Mouse (Mus musculus) testis, adult 2 months (tissue): ENCODE measurements at regions not wholly inside any gene's neighbourhood (a gene's known extent, or its start where the extent isn't known, plus 50 kb on each side); places are given as distances from the start of the nearest gene placed in this dataset.

Source experiments
- CTCF ChIP-seq: fragments of 200-500 bp; IDR thresholded peaks from 2 replicates; pipeline ENCODE4 v1.5.1; 2012; ENCODE audit warnings: low read depth, mild to moderate bottlenecking, inconsistent platforms, low read length, moderate library complexity; ENCODE audit not compliant: control insufficient read depth, insufficient read depth, insufficient replicate concordance
- POLR2A ChIP-seq: fragments of 200-500 bp; IDR thresholded peaks from 2 replicates; pipeline ENCODE4 v1.6.1; 2012; ENCODE audit warnings: low read depth, mild to moderate bottlenecking, inconsistent platforms, low read length, moderate library complexity; ENCODE audit not compliant: control insufficient read depth

DNA sequence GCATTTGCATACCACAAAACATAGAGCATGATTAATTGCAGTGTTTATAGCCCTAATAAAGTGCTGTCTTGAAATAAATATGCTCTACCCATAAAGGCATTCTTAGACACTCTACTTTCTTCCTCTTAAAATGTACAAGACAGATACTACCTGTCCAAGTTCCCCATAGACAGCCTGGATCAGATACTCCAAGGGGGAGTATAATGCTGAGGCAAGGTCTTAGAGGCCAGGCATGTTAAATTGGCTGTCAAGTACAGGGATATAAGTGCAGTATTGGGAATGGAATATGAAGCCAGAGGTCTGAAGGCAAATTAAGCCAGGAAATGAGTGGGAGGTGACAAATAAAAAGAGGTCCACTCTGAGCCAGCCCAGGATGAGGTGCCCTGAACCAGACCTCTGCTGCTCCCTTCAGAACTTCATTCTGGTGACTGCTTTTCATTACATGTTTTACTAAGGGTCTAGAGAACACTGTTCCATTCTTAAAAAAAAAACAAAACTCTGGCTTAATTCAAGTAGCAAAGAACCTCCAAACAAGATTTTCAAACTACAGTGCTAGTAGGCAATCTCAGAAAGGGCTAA, 142.0 kb upstream of the Tusc1 start:
- no peak for TF ChIP-seq POLR2A
- TF ChIP-seq CTCF, result no peak
